Mouse (Mus musculus) CH12.LX (cell line): ENCODE results near the gene 2310061I04Rik. TPM values are rescaled to one million over a fixed set of nuclear protein-coding genes. Genes with fewer than 3 reads are reported as not detected.
A peak's percentile ranks its signal among the peaks of the same experiment; 100 is the strongest.

ENCODE experiments used
- DNase-seq: peaks from one replicate; pipeline ENCODE4 v3.0.0-alpha.2; 2013; ENCODE audit errors: extremely low read depth
- H3K27ac ChIP-seq: 2 replicates; pipeline ENCODE4 v1.5.1; 2012; ENCODE audit warnings: low read depth, mild to moderate bottlenecking, control low read depth, moderate library complexity; ENCODE audit not compliant: insufficient read depth
- H3K27me3 ChIP-seq: replicated peaks from 2 replicates; pipeline ENCODE3; 2012; ENCODE audit warnings: inconsistent platforms
- H3K36me3 ChIP-seq, 2 experiments: replicated peaks in 1 of 2; 2 replicates each; pipeline versions ENCODE3 to v1.6.1; 2012; ENCODE audit warnings: inconsistent platforms in 1 of 2, low read length in 1 of 2, mild to moderate bottlenecking in 1 of 2, mixed read lengths in 1 of 2, moderate library complexity in 1 of 2; ENCODE audit not compliant: control insufficient read depth in 1 of 2, insufficient read depth in 1 of 2
- H3K4me1 ChIP-seq, 2 experiments: 2 replicates each; pipeline ENCODE4 v1.6.1; 2012; ENCODE audit warnings: inconsistent platforms in 1 of 2, moderate library complexity in 1 of 2; ENCODE audit not compliant: insufficient read depth in 2 of 2, control insufficient read depth in 1 of 2
- H3K4me2 ChIP-seq: 2 replicates; pipeline ENCODE4 v1.6.1; 2012; ENCODE audit warnings: low read depth, mild to moderate bottlenecking, control low read depth; ENCODE audit not compliant: poor library complexity, insufficient read depth, severe bottlenecking
- H3K4me3 ChIP-seq, 3 experiments: fragments of 150-350 bp in 1 of 3; sonication (generic) in 1 of 3; replicated peaks in 1 of 3; 2 replicates each; pipeline versions ENCODE3 to v1.5.1; 2011 to 2012; ENCODE audit warnings: low read depth in 2 of 3, low read length in 2 of 3, mild to moderate bottlenecking in 2 of 3, moderate library complexity in 2 of 3, control low read depth in 1 of 3, improper control_type of control experiment in 1 of 3, inconsistent platforms in 1 of 3, mixed read lengths in 1 of 3; ENCODE audit not compliant: poor library complexity in 1 of 3
- H3K79me2 ChIP-seq: replicated peaks from 2 replicates; pipeline ENCODE4 v1.6.1; 2012; ENCODE audit warnings: mild to moderate bottlenecking, moderate library complexity; ENCODE audit not compliant: control insufficient read depth, poor library complexity, insufficient read depth, severe bottlenecking; ENCODE audit errors: extremely low read depth
- H3K9ac ChIP-seq: 2 replicates; pipeline ENCODE4 v1.6.1; 2012; ENCODE audit warnings: low read depth, mild to moderate bottlenecking, control low read depth, moderate library complexity; ENCODE audit not compliant: insufficient read depth
- H3K9me3 ChIP-seq: replicated peaks from 2 replicates; pipeline ENCODE3; 2012; ENCODE audit warnings: low read length, inconsistent platforms, mixed read lengths
- CHD1 ChIP-seq: IDR thresholded peaks from 2 replicates; pipeline ENCODE4 v1.6.1; 2012; ENCODE audit warnings: low read depth, low read length, improper control_type of control experiment, inconsistent platforms
- CHD2 ChIP-seq: IDR thresholded peaks from 2 replicates; pipeline ENCODE4 v1.6.1; 2011; ENCODE audit warnings: low read length, improper control_type of control experiment
- CTCF ChIP-seq, 2 experiments: IDR thresholded peaks in 1 of 2; conservative IDR thresholded peaks in 1 of 2; 2 replicates each; pipeline ENCODE4 v1.5.1; 2011 to 2012; ENCODE audit warnings: low read depth in 2 of 2, low read length in 2 of 2, improper control_type of control experiment in 1 of 2, inconsistent platforms in 1 of 2, mild to moderate bottlenecking in 1 of 2, moderate library complexity in 1 of 2
- E2F4 ChIP-seq: IDR thresholded peaks from 2 replicates; pipeline ENCODE4 v1.6.1; 2011; ENCODE audit warnings: low read depth, low read length, improper control_type of control experiment; ENCODE audit not compliant: insufficient replicate concordance
- ETS1 ChIP-seq: conservative IDR thresholded peaks from 2 replicates; pipeline ENCODE4 v1.6.1; 2012; ENCODE audit warnings: low read depth, mild to moderate bottlenecking, inconsistent platforms, low read length, improper control_type of control experiment, moderate library complexity
- HCFC1 ChIP-seq: IDR thresholded peaks from 2 replicates; pipeline ENCODE4 v1.6.1; 2012; ENCODE audit warnings: low read depth, mild to moderate bottlenecking, inconsistent platforms, low read length, improper control_type of control experiment
- IRF4 ChIP-seq: IDR thresholded peaks from 2 replicates; pipeline ENCODE4 v1.6.1; 2014; ENCODE audit warnings: low read depth, mild to moderate bottlenecking, inconsistent platforms, low read length, improper control_type of control experiment
- KAT2A ChIP-seq: IDR thresholded peaks from 2 replicates; pipeline ENCODE4 v1.6.1; 2012; ENCODE audit warnings: low read length, improper control_type of control experiment, inconsistent platforms; ENCODE audit not compliant: insufficient replicate concordance
- MAFK ChIP-seq: IDR thresholded peaks from 2 replicates; pipeline ENCODE4 v1.6.1; 2011; ENCODE audit warnings: low read length, improper control_type of control experiment; ENCODE audit not compliant: insufficient replicate concordance
- MAX ChIP-seq: IDR thresholded peaks from 2 replicates; pipeline ENCODE4 v1.6.1; 2011; ENCODE audit warnings: low read length, improper control_type of control experiment
- MAZ ChIP-seq: IDR thresholded peaks from 2 replicates; pipeline ENCODE4 v1.6.1; 2012; ENCODE audit warnings: low read depth, mild to moderate bottlenecking, inconsistent platforms, low read length, improper control_type of control experiment, moderate library complexity
- MYC ChIP-seq: IDR thresholded peaks from 2 replicates; pipeline ENCODE4 v1.6.1; 2011; ENCODE audit warnings: low read depth, mild to moderate bottlenecking, improper control_type of control experiment, low read length
- NELFE ChIP-seq: IDR thresholded peaks from 2 replicates; pipeline ENCODE4 v1.6.1; 2011; ENCODE audit warnings: low read depth, low read length, improper control_type of control experiment
- NRF1 ChIP-seq: IDR thresholded peaks from 2 replicates; pipeline ENCODE4 v1.6.1; 2014; ENCODE audit warnings: low read depth, mild to moderate bottlenecking, inconsistent platforms, low read length, improper control_type of control experiment, moderate library complexity
- PAX5 ChIP-seq: IDR thresholded peaks from 2 replicates; pipeline ENCODE4 v1.6.1; 2012; ENCODE audit warnings: low read length, inconsistent platforms, mixed read lengths
- POLR2A ChIP-seq: IDR thresholded peaks from 2 replicates; pipeline ENCODE4 v1.6.1; 2011; ENCODE audit warnings: low read depth, mild to moderate bottlenecking, improper control_type of control experiment, low read length
- POLR2AphosphoS2 ChIP-seq: IDR thresholded peaks from 2 replicates; pipeline ENCODE4 v1.6.1; 2011; ENCODE audit warnings: low read depth, low read length, improper control_type of control experiment
- RCOR1 ChIP-seq: conservative IDR thresholded peaks from 2 replicates; pipeline ENCODE4 v1.6.1; 2012; ENCODE audit warnings: low read depth, mild to moderate bottlenecking, inconsistent platforms, low read length, improper control_type of control experiment
- SIN3A ChIP-seq: IDR thresholded peaks from 2 replicates; pipeline ENCODE4 v1.6.1; 2012; ENCODE audit warnings: low read length, improper control_type of control experiment, inconsistent platforms
- TCF12 ChIP-seq: IDR thresholded peaks from 2 replicates; pipeline ENCODE4 v1.6.1; 2014; ENCODE audit warnings: low read depth, mild to moderate bottlenecking, inconsistent platforms, low read length, improper control_type of control experiment
- ZC3H11A ChIP-seq: IDR thresholded peaks from 2 replicates; pipeline ENCODE4 v1.6.1; 2012; ENCODE audit warnings: low read depth, mild to moderate bottlenecking, inconsistent platforms, low read length, improper control_type of control experiment
- ZMIZ1 ChIP-seq: IDR thresholded peaks from 2 replicates; pipeline ENCODE4 v1.6.1; 2012; ENCODE audit warnings: low read depth, mild to moderate bottlenecking, inconsistent platforms, low read length, improper control_type of control experiment
- ZNF384 ChIP-seq: IDR thresholded peaks from 2 replicates; pipeline ENCODE4 v1.6.1; 2012; ENCODE audit warnings: low read depth, low read length, improper control_type of control experiment, inconsistent platforms
- dilution Hi-C: fragments of 300-500 bp; cut with MboI; formaldehyde crosslinking; loops from 2 replicates; pipeline ENCODE4 v1.14.3; 2020; ENCODE audit warnings: low sequenced_read_pairs; ENCODE audit not compliant: extremely low pct_unique_long_range_greater_than_20kb, extremely low pct_ligation_motif_present
- in situ Hi-C: fragments of 300-500 bp; cut with MboI; formaldehyde crosslinking; loops from 3 replicates; pipeline ENCODE4 v1.14.3; 2019; ENCODE audit warnings: low sequenced_read_pairs, low pct_ligation_motif_present, low pct_unique_long_range_greater_than_20kb, mixed read lengths
- polyA plus RNA-seq: library from polyadenylated mRNA; unstranded; fragments of >175 nt; gene quantifications from 2 replicates; pipeline ENCODE4 v1.2.1, GENCODE M21; 2012; ENCODE audit warnings: low read depth; ENCODE audit not compliant: insufficient read length
- total RNA-seq, 2 experiments: library from RNA; depleted of rRNA; stranded (reverse); fragments of 300-350 nt in 1 of 2; fragments of >200 nt in 1 of 2; gene quantifications; 2 replicates each; pipeline ENCODE4 v1.2.3; 2012 to 2014

Gene 2310061I04Rik
- total and polyA plus RNA-seq, 3 experiments, result 5.7 to 46.4 (median 8.7) TPM

DNA sequence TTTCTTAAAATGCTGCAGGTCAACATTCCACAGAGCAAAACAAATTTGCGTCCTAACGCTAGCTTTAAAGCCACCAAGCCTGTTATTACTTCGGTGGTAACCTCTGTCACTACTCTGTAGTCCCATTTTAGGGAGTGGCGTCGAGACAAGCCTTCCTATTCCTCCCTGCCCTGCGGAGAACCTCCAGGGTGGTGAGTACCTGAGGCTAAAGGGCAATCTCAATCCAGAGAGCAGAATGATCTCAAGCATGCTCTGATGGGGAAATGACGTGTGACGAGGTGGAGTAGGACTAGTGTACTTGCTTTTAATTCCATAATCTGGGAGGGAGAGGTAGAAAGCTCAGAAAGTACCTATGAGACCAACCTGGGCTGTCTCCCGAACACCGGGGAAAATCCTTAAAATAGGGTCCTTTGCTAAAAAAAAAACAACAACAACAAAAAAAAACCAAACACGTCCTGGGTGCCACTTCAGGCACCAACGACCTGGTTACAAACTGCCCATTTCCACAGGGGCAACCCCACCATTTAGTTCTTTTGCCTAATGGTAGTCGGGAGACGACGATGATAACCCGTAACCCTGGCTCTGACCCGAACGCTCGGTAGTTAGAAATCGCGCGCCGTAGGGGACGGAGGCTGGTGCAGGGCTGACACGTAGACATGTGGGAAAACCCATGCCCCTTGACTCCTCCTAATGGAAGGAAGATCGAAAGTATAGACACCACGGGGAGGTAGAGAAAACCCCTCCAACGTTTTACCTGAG lies 18.5 kb upstream of the 2310061I04Rik start:
- peaks cover 3 to 50% of the 10 kb centered on the region in 2 experiments; a peak in 3 of 4 replicates for H3K4me1 ChIP-seq
- H3K4me3 ChIP-seq, result peak overlapping the region; percentile 77 to 92 (median 89)
- peaks cover 40 to 64% of the 10 kb centered on the region in 2 experiments for H3K36me3 ChIP-seq
- TF ChIP-seq SIN3A, result no peak
- TF ChIP-seq RCOR1, result no peak
- TF ChIP-seq CHD1, result peak; percentile 95
- peak; percentile 43; the same call in 1 of the 2 replicates for TF ChIP-seq MYC
- peak; percentile 37; the same call in 1 of the 2 replicates for TF ChIP-seq CHD2
- TF ChIP-seq KAT2A, result no peak
- no peak for TF ChIP-seq MAX
- no peak; the same call in 1 of the 2 replicates for TF ChIP-seq ZNF384
- no peak for TF ChIP-seq ETS1
- in situ Hi-C loops, result no loop called here
- peak overlapping the region; percentile 98 for H3K9ac ChIP-seq
- H3K27me3 ChIP-seq, result no peaks in the 10 kb centered on the region
- DNase-seq, result peak; percentile 45
- H3K9me3 ChIP-seq, result no peaks in the 10 kb centered on the region
- dilution Hi-C loops, result no loop called here
- peak overlapping the region; percentile 79 for H3K4me2 ChIP-seq
- peak overlapping the region; percentile 91 for H3K27ac ChIP-seq
- peaks cover 42% of the 10 kb centered on the region for H3K79me2 ChIP-seq

- peak overlapping the region; percentile 77 to 92 (median 89) for H3K4me3 ChIP-seq
- H3K9ac ChIP-seq, result peak overlapping the region; percentile 98
- H3K79me2 ChIP-seq, result peaks cover 40% of the 10 kb centered on the region
- peak overlapping the region; percentile 79 for H3K4me2 ChIP-seq
- DNase-seq, result peak; percentile 45
- peaks cover 3 to 46% of the 10 kb centered on the region in 2 experiments; a peak in 3 of 4 replicates for H3K4me1 ChIP-seq
- no peak overlapping the region for H3K27ac ChIP-seq
- dilution Hi-C loops, result no loop called here
- H3K27me3 ChIP-seq, result no peaks in the 10 kb centered on the region
- peak in 1 of 2 experiments; percentile 49; a peak in 2 of 4 replicates for TF ChIP-seq CTCF (conservative IDR thresholded peaks at IDR 0.05 in 1 of 2, IDR thresholded peaks at IDR 0.05 in 1 of 2; ENCODE audit: low read depth in 2 of 2, low read length in 2 of 2)
- no peak for TF ChIP-seq SIN3A
- no peak for TF ChIP-seq KAT2A
- no peak for TF ChIP-seq E2F4
- in situ Hi-C loops, result no loop called here
- H3K9me3 ChIP-seq, result no peaks in the 10 kb centered on the region
- peaks cover 38 to 59% of the 10 kb centered on the region in 2 experiments for H3K36me3 ChIP-seq
Measured at GRCm38 (mm10) chr17:35914975-35915374, 17.7 kb upstream of the 2310061I04Rik start.

DNA sequence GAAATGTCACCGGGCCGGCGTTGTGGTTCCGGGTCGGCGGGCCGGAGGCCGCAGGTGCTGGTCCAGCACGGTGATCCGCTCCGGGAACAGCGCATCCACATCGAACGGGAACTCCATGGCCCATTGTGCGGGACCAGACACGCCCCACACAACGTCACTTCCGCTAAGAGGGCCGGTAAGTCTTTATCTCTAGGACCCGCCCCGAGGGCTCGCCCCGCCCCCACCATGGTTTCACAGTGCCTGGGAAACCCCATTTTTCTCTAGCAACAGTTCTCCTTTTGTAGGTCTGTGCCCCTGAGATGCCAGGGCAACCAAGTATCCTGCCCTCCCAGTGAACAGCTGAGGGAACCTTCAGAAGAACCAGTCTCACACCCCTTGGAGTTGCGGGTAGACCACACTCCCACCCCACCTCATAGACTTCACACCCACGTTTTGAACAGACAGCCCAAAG lies 12.7 kb upstream of the 2310061I04Rik start, which contains the start of gene Atat1:
Atat1 (minus strand) TSS at position 157 of the 451 bp plus-strand sequence.
- peak within 1 kb of the TSS; percentile 47 for H3K9ac ChIP-seq
- peak; percentile 97 for DNase-seq
- peak within 1 kb of the TSS; percentile 81 for H3K4me2 ChIP-seq
- dilution Hi-C loops, result no loop called here
- no peaks in the 10 kb centered on the region for H3K9me3 ChIP-seq
- in situ Hi-C loops, result no loop called here
- peaks cover 44 to 73% of the 10 kb centered on the region in 2 experiments for H3K36me3 ChIP-seq
- peaks cover 14% of the 10 kb centered on the region for H3K79me2 ChIP-seq
- H3K27ac ChIP-seq, result peak within 1 kb of the TSS; percentile 79
- no peaks in the 10 kb centered on the region for H3K27me3 ChIP-seq
- H3K4me3 ChIP-seq, result peak within 1 kb of the TSS; percentile 61 to 90 (median 63)
- H3K4me1 ChIP-seq, result peaks cover 0 to 51% of the 10 kb centered on the region in 2 experiments; a peak in 2 of 4 replicates
- TF ChIP-seq MAFK (no peak), SIN3A (peak; percentile 95), POLR2A (peak; percentile 80), TCF12 (peak; percentile 65; the same call in 1 of the 2 replicates), MAZ (peak; percentile 69; the same call in 1 of the 2 replicates), ZC3H11A (no peak), HCFC1 (peak; percentile 73), RCOR1 (no peak), IRF4 (peak; percentile 56; the same call in 1 of the 2 replicates), NELFE (0 out of 2 replicates have a peak, but pooled peaks have one; percentile 21), ZMIZ1 (peak; percentile 73), KAT2A (0 out of 2 replicates have a peak, but pooled peaks have one; percentile 53), POLR2AphosphoS2 (peak; percentile 95), NRF1 (0 out of 2 replicates have a peak, but pooled peaks have one; percentile 26), CHD1 (no peak), PAX5 (no peak)
